Comparison of ENCODE assay signal across 13 mouse cellular contexts in the genomic region with DNA sequence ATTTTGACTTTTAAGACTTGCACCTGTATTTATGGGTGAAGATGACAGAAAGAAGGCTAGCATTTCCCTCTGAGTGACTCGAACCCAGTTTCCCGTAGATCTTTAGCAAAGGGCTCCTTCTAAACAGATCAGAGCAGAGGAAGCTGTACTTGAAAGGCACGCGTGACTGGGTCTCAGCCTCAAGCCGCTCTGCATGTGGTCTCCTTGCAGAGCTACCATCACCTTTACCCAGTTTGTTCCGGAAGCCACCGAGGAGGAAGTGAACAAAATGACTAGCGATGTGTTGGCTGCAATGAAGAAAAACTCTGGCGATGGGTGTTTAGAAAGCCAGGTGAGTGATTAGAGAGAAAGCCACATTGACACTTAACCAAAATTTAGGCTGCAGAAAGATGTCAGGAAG. TPM values are rescaled to one million over a fixed set of nuclear protein-coding genes. Genes with fewer than 3 reads are reported as not detected.
A peak's percentile ranks its signal among the peaks of the same experiment; 100 is the strongest.
DNase-seq lines count a peak whose midpoint lies in the region; ATAC-seq lines count a peak whose summit lies in the region.
"Had no signal": no experiment of that assay in that cellular context is flagged by ENCODE, and none has a peak within 500 bp of the region (broad histone marks: within the 10 kb centered on the region; RNA-seq: fewer than 3 reads in every experiment).

No protein-coding gene starts in this region.

- H3K27ac ChIP-seq in kidney, embryonic 16.5 days (ENCODE audit: low read length), result no peak overlapping the region
- H3K27ac ChIP-seq in kidney, embryonic 14.5 days (ENCODE audit: low read depth, low read length), result no peak overlapping the region
- no peak overlapping the region for H3K27ac ChIP-seq in liver, embryonic 16.5 days (ENCODE audit: low read length)
- H3K27ac ChIP-seq in forebrain, embryonic 14.5 days (ENCODE audit: low read depth, low read length), result no peak overlapping the region
- H3K27ac ChIP-seq: forebrain, embryonic 15.5 days; lung, embryonic 15.5 days had no signal

- H3K36me3 ChIP-seq in kidney, embryonic 16.5 days (ENCODE audit: insufficient read depth, low read length), result no peaks in the 10 kb centered on the region
- H3K36me3 ChIP-seq in kidney, embryonic 14.5 days (ENCODE audit: control insufficient read depth, insufficient read depth, low read length), result no peaks in the 10 kb centered on the region
- no peaks in the 10 kb centered on the region for H3K36me3 ChIP-seq in liver, embryonic 16.5 days (ENCODE audit: control insufficient read depth, insufficient read depth)
- H3K36me3 ChIP-seq in forebrain, embryonic 14.5 days (ENCODE audit: control insufficient read depth, insufficient read depth, low read length), result no peaks in the 10 kb centered on the region
- H3K36me3 ChIP-seq: forebrain, embryonic 15.5 days; lung, embryonic 15.5 days had no signal

- no peak overlapping the region for H3K4me3 ChIP-seq in kidney, embryonic 16.5 days (ENCODE audit: low read length)
- no peak overlapping the region for H3K4me3 ChIP-seq in kidney, embryonic 14.5 days (ENCODE audit: low read length)
- peak overlapping the region; percentile 13; the same call in 1 of the 2 replicates for H3K4me3 ChIP-seq in liver, embryonic 16.5 days (ENCODE audit: low read depth, low read length)
- H3K4me3 ChIP-seq in forebrain, embryonic 14.5 days (ENCODE audit: low read depth, low read length), result no peak overlapping the region
- H3K4me3 ChIP-seq: forebrain, embryonic 15.5 days; lung, embryonic 15.5 days had no signal

- H3K4me1 ChIP-seq in kidney, embryonic 16.5 days (ENCODE audit: insufficient read depth, low read length), result 0 out of 2 replicates have a peak, but pooled peaks cover 4% of the 10 kb centered on the region
- no peaks in the 10 kb centered on the region for H3K4me1 ChIP-seq in kidney, embryonic 14.5 days (ENCODE audit: control insufficient read depth, insufficient read depth, low read length)
- H3K4me1 ChIP-seq in liver, embryonic 16.5 days (ENCODE audit: control insufficient read depth, low read depth, low read length), result no peaks in the 10 kb centered on the region; the same call in none of the 2 replicates
- no peaks in the 10 kb centered on the region for H3K4me1 ChIP-seq in forebrain, embryonic 14.5 days (ENCODE audit: control insufficient read depth, insufficient read depth, low read length)
- H3K4me1 ChIP-seq: forebrain, embryonic 15.5 days; lung, embryonic 15.5 days had no signal

- H3K9me3 ChIP-seq in kidney, embryonic 16.5 days (ENCODE audit: low read length), result no peaks in the 10 kb centered on the region
- no peaks in the 10 kb centered on the region for H3K9me3 ChIP-seq in kidney, embryonic 14.5 days (ENCODE audit: control insufficient read depth, low read length)
- H3K9me3 ChIP-seq in liver, embryonic 16.5 days (replicated peaks; ENCODE audit: control insufficient read depth, low read length), result no peaks in the 10 kb centered on the region
- no peaks in the 10 kb centered on the region for H3K9me3 ChIP-seq in forebrain, embryonic 14.5 days (replicated peaks; ENCODE audit: control insufficient read depth, low read length)
- H3K9me3 ChIP-seq: forebrain, embryonic 15.5 days; lung, embryonic 15.5 days had no signal

- DNase-seq in thymus, postnatal 14 days, result peak; percentile 72
- no peak for DNase-seq in forebrain, embryonic 14.5 days (ENCODE audit: low spot score)
- DNase-seq in left cerebral cortex, adult 9 months (ENCODE audit: low spot score in 2 of 2), result no peak
- no peak for DNase-seq in ovary, postnatal 10 days (ENCODE audit: low spot score)
- DNase-seq: heart, postnatal 4 days; right cerebral cortex, postnatal 14 days had no signal

- no peak overlapping the region for H3K9ac ChIP-seq in kidney, embryonic 16.5 days (replicated peaks; ENCODE audit: low read length)
- H3K9ac ChIP-seq in kidney, embryonic 14.5 days (ENCODE audit: low read depth, low read length), result no peak overlapping the region
- H3K9ac ChIP-seq in liver, embryonic 16.5 days (ENCODE audit: low read depth, low read length), result no peak overlapping the region
- no peak overlapping the region for H3K9ac ChIP-seq in forebrain, embryonic 14.5 days (ENCODE audit: low read length)
- H3K9ac ChIP-seq: forebrain, embryonic 15.5 days; lung, embryonic 15.5 days had no signal

- 76% methylated on average over 9 of the region's 9 CpGs for WGBS in kidney, embryonic 16.5 days
- 66% methylated on average over 9 of the region's 9 CpGs for whole genome bisulfite sequencing in kidney, embryonic 14.5 days
- WGBS in liver, embryonic 16.5 days (ENCODE audit: insufficient replicate concordance), result 44% methylated on average over 9 of the region's 9 CpGs
- 84% methylated on average over 9 of the region's 9 CpGs for WGBS in forebrain, embryonic 14.5 days

- peak; percentile 58; the same call in 1 of the 2 replicates for ATAC-seq in kidney, embryonic 16.5 days (ENCODE audit: low FRiP score, low TSS enrichment)
- ATAC-seq in kidney, embryonic 14.5 days (ENCODE audit: low FRiP score, low TSS enrichment), result no peak
- ATAC-seq in activated CD4-positive, CD25-positive, alpha-beta regulatory T cell, adult 4 months, result peak; percentile 83
- ATAC-seq in liver, embryonic 16.5 days (ENCODE audit: low read depth), result no peak
- no peak for ATAC-seq in forebrain, embryonic 14.5 days
- ATAC-seq: forebrain, embryonic 15.5 days had no signal

- H3K27me3 ChIP-seq in kidney, embryonic 16.5 days (ENCODE audit: insufficient read depth, low read length), result no peaks in the 10 kb centered on the region
- H3K27me3 ChIP-seq in kidney, embryonic 14.5 days (ENCODE audit: control insufficient read depth, insufficient read depth, low read length), result no peaks in the 10 kb centered on the region
- no peaks in the 10 kb centered on the region for H3K27me3 ChIP-seq in liver, embryonic 16.5 days (ENCODE audit: control insufficient read depth, insufficient read depth, low read depth, low read length)
- H3K27me3 ChIP-seq in forebrain, embryonic 14.5 days (replicated peaks; ENCODE audit: control insufficient read depth, insufficient read depth, low read length), result no peaks in the 10 kb centered on the region
- H3K27me3 ChIP-seq: forebrain, embryonic 15.5 days; lung, embryonic 15.5 days had no signal

- H3K4me2 ChIP-seq in kidney, embryonic 16.5 days (replicated peaks; ENCODE audit: low read depth, low read length), result no peak overlapping the region
- no peak overlapping the region for H3K4me2 ChIP-seq in kidney, embryonic 14.5 days (replicated peaks; ENCODE audit: low read depth, low read length)
- no peak overlapping the region for H3K4me2 ChIP-seq in liver, embryonic 16.5 days (ENCODE audit: low read depth, low read length)
- no peak overlapping the region for H3K4me2 ChIP-seq in forebrain, embryonic 14.5 days (ENCODE audit: low read length)
- H3K4me2 ChIP-seq: forebrain, embryonic 15.5 days; lung, embryonic 15.5 days had no signal

RNA-seq across cellular contexts. Expression of gene Afp, which starts 1.9 kb away (rescaled TPM):
- 122 and 139 TPM in 2 replicates for polyA plus RNA-seq in kidney, embryonic 16.5 days (2015; fragmentation: Nextera tagmentation; extraction: Ambion mirVana)
- 17.9 and 29.1 TPM in 2 replicates for polyA plus RNA-seq in kidney, embryonic 14.5 days (2014; fragmentation: Nextera tagmentation; extraction: Ambion mirVana)
- 1 to 10 TPM; 2.8 to 3.2 TPM for polyA plus RNA-seq in activated CD4-positive, CD25-positive, alpha-beta regulatory T cell, adult 4 months (2017; shearing (Covaris generic))
- polyA plus RNA-seq in liver, embryonic 16.5 days (2015; fragmentation: Nextera tagmentation; extraction: Ambion mirVana), result 15,779 and 15,904 TPM in 2 replicates
- 0.23 TPM in 1 of 2 replicates, not detected in the other for polyA plus RNA-seq in forebrain, embryonic 14.5 days (2014; fragmentation: Nextera tagmentation; extraction: Ambion mirVana)
- polyA plus RNA-seq: forebrain, embryonic 15.5 days had no signal

RNA-seq across cellular contexts. Expression of gene Afm, which starts 26.3 kb away (rescaled TPM):
- polyA plus RNA-seq in kidney, embryonic 16.5 days (2015; fragmentation: Nextera tagmentation; extraction: Ambion mirVana), result 11.6 and 12.8 TPM in 2 replicates
- polyA plus RNA-seq in kidney, embryonic 14.5 days (2014; fragmentation: Nextera tagmentation; extraction: Ambion mirVana), result 3.1 and 5.1 TPM in 2 replicates
- under 1 TPM in 1 of 2 experiments, not detected in 1; 0.21 TPM for polyA plus RNA-seq in activated CD4-positive, CD25-positive, alpha-beta regulatory T cell, adult 4 months (2017; shearing (Covaris generic))
- polyA plus RNA-seq in liver, embryonic 16.5 days (2015; fragmentation: Nextera tagmentation; extraction: Ambion mirVana), result 34.3 and 34.6 TPM in 2 replicates
- polyA plus RNA-seq in forebrain, embryonic 14.5 days (2014; fragmentation: Nextera tagmentation; extraction: Ambion mirVana), result not detected in 2 replicates
- polyA plus RNA-seq: cortical plate, adult 2 months; forebrain, embryonic 15.5 days had no signal

RNA-seq across cellular contexts. Expression of gene Alb, which starts 31.7 kb away (rescaled TPM):
- polyA plus RNA-seq in kidney, embryonic 16.5 days (2015; fragmentation: Nextera tagmentation; extraction: Ambion mirVana), result 15.6 and 20.6 TPM in 2 replicates
- polyA plus RNA-seq in kidney, embryonic 14.5 days (2014; fragmentation: Nextera tagmentation; extraction: Ambion mirVana), result 1.4 and 1.7 TPM in 2 replicates
- not detected for polyA plus RNA-seq in activated CD4-positive, CD25-positive, alpha-beta regulatory T cell, adult 4 months (2017; shearing (Covaris generic))
- 7,404 and 8,768 TPM in 2 replicates for polyA plus RNA-seq in liver, embryonic 16.5 days (2015; fragmentation: Nextera tagmentation; extraction: Ambion mirVana)
- not detected in 2 replicates for polyA plus RNA-seq in forebrain, embryonic 14.5 days (2014; fragmentation: Nextera tagmentation; extraction: Ambion mirVana)
- polyA plus RNA-seq: forebrain, embryonic 15.5 days had no signal

Comparison
In these comparisons a context has a peak if more than half of its experiments do, and no peak if none do; other contexts are left out.
1. ATAC-seq: peak in kidney, embryonic 16.5 days (single experiment) and activated CD4-positive, CD25-positive, alpha-beta regulatory T cell, adult 4 months (single experiment); none in kidney, embryonic 14.5 days (single experiment), liver, embryonic 16.5 days (single experiment) and forebrain, embryonic 14.5 days (single experiment).
2. RNA of gene Afp, which starts 1.9 kb away (polyA plus RNA-seq): 15,779 to 15,904 TPM in liver, embryonic 16.5 days; 122 to 139 TPM in kidney, embryonic 16.5 days, 17.9 to 29.1 TPM in kidney, embryonic 14.5 days, 2.8 to 3.2 TPM in activated CD4-positive, CD25-positive, alpha-beta regulatory T cell, adult 4 months and 0.23 TPM in forebrain, embryonic 14.5 days; every median in the first group is over 100 times any median in the second.
3. RNA of gene Alb, which starts 31.7 kb away (polyA plus RNA-seq): 7,404 to 8,768 TPM in liver, embryonic 16.5 days; 15.6 to 20.6 TPM in kidney, embryonic 16.5 days, 1.4 to 1.7 TPM in kidney, embryonic 14.5 days, not detected in activated CD4-positive, CD25-positive, alpha-beta regulatory T cell, adult 4 months and not detected in forebrain, embryonic 14.5 days; every median in the first group is over 100 times any median in the second.